In genomic region chr19:58422916-58423493, GRCm38 (mm10) we compare ENCODE assay signal across 31 mouse cellular contexts. TPM values are rescaled to one million over a fixed set of nuclear protein-coding genes. Genes with fewer than 3 reads are reported as not detected.
DNase-seq lines count a peak whose midpoint lies in the region; ATAC-seq and TF ChIP-seq lines count a peak whose summit lies in the region.
"Had no signal": no experiment of that assay in that cellular context is flagged by ENCODE, and none has a peak within 500 bp of the region (broad histone marks: within the 10 kb centered on the region; RNA-seq: fewer than 3 reads in every experiment).

No protein-coding gene starts in this region.

- H3K4me3 ChIP-seq in heart, embryonic 10.5 days = no peak overlapping the region
- H3K4me3 ChIP-seq in midbrain, postnatal 0 days (ENCODE audit: low read depth, low read length) = no peak overlapping the region
- H3K4me3 ChIP-seq in midbrain, embryonic 13.5 days (replicated peaks) = no peak overlapping the region
- H3K4me3 ChIP-seq: embryonic facial prominence, embryonic 13.5 days; forebrain, embryonic 13.5 days; hindbrain, embryonic 10.5 days; intestine, embryonic 15.5 days; limb, embryonic 15.5 days; liver, embryonic 13.5 days; midbrain, embryonic 15.5 days had no signal

- intact Hi-C loops in left cerebral cortex, postnatal 14 days (cut with DNase I) = no loop called here

- no peak overlapping the region for H3K27ac ChIP-seq in heart, embryonic 10.5 days
- H3K27ac ChIP-seq in midbrain, postnatal 0 days (ENCODE audit: low read depth, low read length) = no peak overlapping the region
- H3K27ac ChIP-seq in midbrain, embryonic 13.5 days = no peak overlapping the region
- H3K27ac ChIP-seq: embryonic facial prominence, embryonic 13.5 days; forebrain, embryonic 13.5 days; intestine, embryonic 15.5 days; kidney, postnatal 0 days; limb, embryonic 15.5 days; liver, embryonic 13.5 days; midbrain, embryonic 15.5 days had no signal

- ATAC-seq in midbrain, postnatal 0 days (ENCODE audit: low FRiP score) = no peak
- ATAC-seq in midbrain, embryonic 13.5 days = no peak
- ATAC-seq: forebrain, embryonic 13.5 days; hindbrain, embryonic 16.5 days; intestine, embryonic 15.5 days; midbrain, embryonic 15.5 days had no signal

- H3K27me3 ChIP-seq in heart, embryonic 10.5 days (ENCODE audit: insufficient read depth, poor library complexity, severe bottlenecking) = no peaks in the 10 kb centered on the region
- no peaks in the 10 kb centered on the region for H3K27me3 ChIP-seq in midbrain, postnatal 0 days (ENCODE audit: insufficient read depth, low read length)
- H3K27me3 ChIP-seq in midbrain, embryonic 13.5 days = no peaks in the 10 kb centered on the region
- H3K27me3 ChIP-seq: embryonic facial prominence, embryonic 13.5 days; forebrain, embryonic 13.5 days; intestine, embryonic 15.5 days; limb, embryonic 15.5 days; liver, embryonic 13.5 days; midbrain, embryonic 15.5 days had no signal

- DNase-seq in cerebellum, postnatal 10 days = peak; percentile 44 to 55
- DNase-seq in cerebellum, postnatal 36 days = no peak
- peak; percentile 21 for DNase-seq in heart, adult 8-10 months (ENCODE audit: low spot score)
- no peak for DNase-seq in heart, embryonic 10.5 days (ENCODE audit: low spot score)
- DNase-seq in midbrain, postnatal 0 days (ENCODE audit: low spot score) = peak; percentile 14
- DNase-seq in left cerebral cortex, postnatal 14 days (ENCODE audit: low spot score in 2 of 2) = no peak
- no peak for DNase-seq in spleen, postnatal 36 days (ENCODE audit: low spot score in 2 of 2)
- DNase-seq: adrenal gland, postnatal 25 days; cerebellum, adult 18-20 months; embryo, embryonic 11 days; gastrocnemius, postnatal 14 days; kidney, adult 8-10 months; kidney, postnatal 4 days; left cerebral cortex, postnatal 4 days; liver, embryonic 13.5 days; lung, adult 18-20 months; lung, postnatal 10 days; thymus, adult 2 months; thymus, postnatal 36 days had no signal

- no peak for TF ChIP-seq CTCF in midbrain, postnatal 0 days (IDR thresholded peaks at IDR 0.05)

- no peaks in the 10 kb centered on the region for H3K36me3 ChIP-seq in heart, embryonic 10.5 days
- H3K36me3 ChIP-seq in midbrain, postnatal 0 days (ENCODE audit: insufficient read depth, low read length) = no peaks in the 10 kb centered on the region
- H3K36me3 ChIP-seq in midbrain, embryonic 13.5 days = no peaks in the 10 kb centered on the region
- H3K36me3 ChIP-seq: embryonic facial prominence, embryonic 13.5 days; G1E; intestine, embryonic 15.5 days; limb, embryonic 15.5 days; liver, embryonic 13.5 days; midbrain, embryonic 15.5 days had no signal

- 87% methylated on average over 4 of the region's 4 CpGs for WGBS in heart, embryonic 10.5 days
- WGBS in midbrain, postnatal 0 days = 94% methylated on average over 4 of the region's 4 CpGs
- WGBS in midbrain, embryonic 13.5 days = 98% methylated on average over 4 of the region's 4 CpGs

- H3K9me3 ChIP-seq in heart, embryonic 10.5 days = no peaks in the 10 kb centered on the region
- no peaks in the 10 kb centered on the region for H3K9me3 ChIP-seq in midbrain, postnatal 0 days (ENCODE audit: low read length)
- no peaks in the 10 kb centered on the region for H3K9me3 ChIP-seq in midbrain, embryonic 13.5 days
- H3K9me3 ChIP-seq: forebrain, embryonic 13.5 days; hindbrain, embryonic 10.5 days; intestine, embryonic 15.5 days; limb, embryonic 15.5 days; liver, embryonic 13.5 days; midbrain, embryonic 15.5 days had no signal

- no peak overlapping the region for H3K4me2 ChIP-seq in midbrain, postnatal 0 days (ENCODE audit: low read depth, low read length, poor library complexity, severe bottlenecking)
- H3K4me2 ChIP-seq in midbrain, embryonic 13.5 days (replicated peaks) = no peak overlapping the region
- H3K4me2 ChIP-seq: embryonic facial prominence, embryonic 13.5 days; forebrain, embryonic 13.5 days; intestine, embryonic 15.5 days; limb, embryonic 15.5 days; liver, embryonic 13.5 days; midbrain, embryonic 15.5 days had no signal

- H3K4me1 ChIP-seq in heart, embryonic 10.5 days = peaks cover 14% of the 10 kb centered on the region
- no peaks in the 10 kb centered on the region for H3K4me1 ChIP-seq in midbrain, postnatal 0 days (ENCODE audit: insufficient read depth, low read length)
- H3K4me1 ChIP-seq in midbrain, embryonic 13.5 days (replicated peaks) = 0 out of 2 replicates have a peak, but pooled peaks cover 4% of the 10 kb centered on the region
- H3K4me1 ChIP-seq: forebrain, embryonic 13.5 days; liver, embryonic 13.5 days; midbrain, embryonic 15.5 days had no signal

- H3K9ac ChIP-seq in midbrain, postnatal 0 days (replicated peaks; ENCODE audit: low read length, poor library complexity, severe bottlenecking) = no peak overlapping the region
- H3K9ac ChIP-seq in midbrain, embryonic 13.5 days (replicated peaks) = no peak overlapping the region
- H3K9ac ChIP-seq: embryonic facial prominence, embryonic 13.5 days; forebrain, embryonic 13.5 days; intestine, embryonic 15.5 days; limb, embryonic 15.5 days; liver, embryonic 13.5 days; midbrain, embryonic 15.5 days had no signal

RNA-seq across cellular contexts. Expression of gene Gfra1, which starts 32.7 kb away (rescaled TPM):
- 1 to 10 TPM; 4.8 to 5.4 (median 5.2) TPM for total RNA-seq in heart, adult 8-10 months (2022)
- 2.1 and 6.0 TPM in 2 replicates for polyA plus RNA-seq in heart, embryonic 10.5 days (2016; fragmentation: Nextera tagmentation; extraction: Ambion mirVana)
- 91.5 and 101 TPM in 2 replicates for total RNA-seq in midbrain, postnatal 0 days (2014; rRNA removed)
- polyA plus RNA-seq in midbrain, postnatal 0 days (2015; fragmentation: Nextera tagmentation; extraction: Ambion mirVana) = 34.4 and 36.2 TPM in 2 replicates
- polyA plus RNA-seq in midbrain, embryonic 13.5 days (2015; fragmentation: Nextera tagmentation; extraction: Ambion mirVana) = 42.5 and 47.9 TPM in 2 replicates
- 10 to 100 TPM; 29.3 to 31.9 TPM for total RNA-seq in left cerebral cortex, postnatal 14 days (2021)
- total RNA-seq: granulocyte monocyte progenitor cell, adult 5-6 weeks; neutrophil, adult 5-6 weeks had no signal
- polyA plus RNA-seq: G1E had no signal

Comparison
In these comparisons a context has a peak if more than half of its experiments do, and no peak if none do; other contexts are left out.
1. DNase-seq: peak in cerebellum, postnatal 10 days (2 of 2), heart, adult 8-10 months (single experiment) and midbrain, postnatal 0 days (single experiment); none in cerebellum, postnatal 36 days (0 of 2), heart, embryonic 10.5 days (single experiment), left cerebral cortex, postnatal 14 days (0 of 2) and spleen, postnatal 36 days (0 of 2).
2. RNA of gene Gfra1, which starts 32.7 kb away (total RNA-seq): 91.5 to 101 TPM in midbrain, postnatal 0 days and 29.3 to 31.9 TPM in left cerebral cortex, postnatal 14 days; 4.8 to 5.4 TPM in heart, adult 8-10 months; every median in the first group is over 4 times any median in the second.